Mouse (Mus musculus): ENCODE results near the gene Rhbdl3. TPM values are rescaled to one million over a fixed set of nuclear protein-coding genes. Genes with fewer than 3 reads are reported as not detected.

Gene Rhbdl3
- total and polyA plus RNA-seq, 3 experiments, result 6.8 to 11.1 (median 9.4) TPM

DNA sequence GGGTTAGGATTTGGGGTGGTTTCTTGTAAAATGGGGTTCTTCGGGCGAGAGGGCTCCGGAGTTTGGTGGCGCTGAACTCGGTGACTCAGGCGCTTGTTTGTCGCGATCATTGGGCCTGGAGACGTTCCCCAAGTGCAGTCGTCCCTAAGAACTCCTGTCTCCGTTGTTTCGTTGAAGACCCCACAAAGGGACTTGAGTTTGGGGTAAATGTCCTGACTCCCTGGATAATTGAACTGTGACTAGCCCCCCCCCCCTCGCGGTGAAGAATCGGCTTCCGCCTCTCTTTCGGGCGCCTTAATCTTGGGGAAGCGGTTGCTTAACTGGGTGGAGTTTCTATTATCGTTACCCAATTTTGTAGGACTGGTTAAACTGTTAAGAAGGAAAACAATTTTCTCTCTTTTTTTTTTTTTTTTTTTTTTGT lies 82.9 kb downstream of the Rhbdl3 start:
- H3K27me3 ChIP-seq (ENCODE audit: control insufficient read depth, insufficient read depth, low read length), result no peaks in the 10 kb centered on the region
- 0% methylated on average over 20 of the region's 20 CpGs for WGBS
- H3K36me3 ChIP-seq (ENCODE audit: control insufficient read depth, insufficient read depth, low read length), result peaks cover 29% of the 10 kb centered on the region
- peak overlapping the region; percentile 89 for H3K4me3 ChIP-seq
- TF ChIP-seq CTCF (IDR thresholded peaks at IDR 0.05) (no peak), EP300 (IDR thresholded peaks at IDR 0.05; ENCODE audit: insufficient read depth, low read depth, low read length) (no peak), POLR2A (IDR thresholded peaks at IDR 0.05; ENCODE audit: insufficient read depth, low read depth, low read length) (no peak)
- peak overlapping the region; percentile 96 for H3K27ac ChIP-seq
- DNase-seq, result no peak
- H3K79me2 ChIP-seq (replicated peaks; ENCODE audit: control insufficient read depth, insufficient read depth, low read length), result no peaks in the 10 kb centered on the region
- peak overlapping the region; percentile 85 for H3K9ac ChIP-seq (ENCODE audit: low read depth, low read length)
- H3K4me1 ChIP-seq (ENCODE audit: control insufficient read depth, insufficient read depth, low read length), result peaks cover 4% of the 10 kb centered on the region
- intact Hi-C loops (cut with DNase I), result no loop called here

DNA sequence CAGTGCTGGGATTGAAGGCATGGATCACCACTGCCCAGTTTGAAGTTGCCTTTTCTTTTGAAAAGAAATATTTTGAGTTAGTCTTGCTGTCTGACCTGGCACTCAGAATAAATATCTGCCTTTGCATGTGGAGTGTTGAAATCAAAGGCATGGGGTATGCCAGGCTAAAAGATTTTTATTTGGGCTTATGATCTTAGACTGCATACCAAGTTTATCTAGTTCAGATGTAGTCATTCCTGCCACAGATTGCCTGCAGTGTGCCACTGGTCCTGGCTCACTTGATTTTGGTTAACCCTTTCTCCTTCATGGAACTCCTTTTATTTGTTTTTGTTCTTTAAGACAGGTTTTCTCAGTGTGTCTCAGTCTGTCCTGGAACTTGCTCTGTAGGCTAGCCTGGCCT lies 83.7 kb downstream of the Rhbdl3 start:
- H3K4me1 ChIP-seq (ENCODE audit: control insufficient read depth, insufficient read depth, low read length), result peaks cover 4% of the 10 kb centered on the region
- no peak for TF ChIP-seq POLR2A (IDR thresholded peaks at IDR 0.05; ENCODE audit: insufficient read depth, low read depth, low read length)
- TF ChIP-seq EP300 (IDR thresholded peaks at IDR 0.05; ENCODE audit: insufficient read depth, low read depth, low read length), result no peak
- TF ChIP-seq CTCF (IDR thresholded peaks at IDR 0.05), result no peak
- peaks cover 34% of the 10 kb centered on the region for H3K36me3 ChIP-seq (ENCODE audit: control insufficient read depth, insufficient read depth, low read length)
- DNase-seq, result no peak
- peak overlapping the region; percentile 89 for H3K4me3 ChIP-seq
- H3K27me3 ChIP-seq (ENCODE audit: control insufficient read depth, insufficient read depth, low read length), result no peaks in the 10 kb centered on the region
- H3K9ac ChIP-seq (ENCODE audit: low read depth, low read length), result 0 out of 2 replicates have a peak overlapping the region, but pooled peaks have one; percentile 25
- H3K79me2 ChIP-seq (replicated peaks; ENCODE audit: control insufficient read depth, insufficient read depth, low read length), result 0 out of 2 replicates have a peak, but pooled peaks cover 1% of the 10 kb centered on the region
- no peak overlapping the region; the same call in 1 of the 2 replicates for H3K27ac ChIP-seq
- intact Hi-C loops (cut with DNase I), result no loop called here

DNA sequence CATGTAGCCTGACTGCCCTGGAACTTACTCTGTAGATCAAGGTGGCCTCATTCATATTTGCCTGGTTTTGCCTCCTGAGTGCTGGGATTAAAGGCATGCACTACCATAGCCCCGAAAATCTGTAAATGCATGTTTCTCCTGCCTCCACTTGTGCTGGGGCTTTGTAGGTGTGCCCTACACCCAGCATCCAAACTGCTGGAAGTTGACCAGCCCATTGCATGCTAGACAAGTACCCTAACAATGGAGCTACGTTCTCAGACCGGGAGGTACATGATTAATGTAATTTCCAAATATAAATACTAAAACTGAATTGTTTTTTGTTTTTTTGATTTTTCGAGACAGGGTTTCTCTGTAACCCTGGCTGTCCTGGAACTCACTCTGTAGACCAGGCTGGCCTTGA lies 84.3 kb downstream of the Rhbdl3 start:
- TF ChIP-seq EP300 (IDR thresholded peaks at IDR 0.05; ENCODE audit: insufficient read depth, low read depth, low read length) (no peak), POLR2A (IDR thresholded peaks at IDR 0.05; ENCODE audit: insufficient read depth, low read depth, low read length) (no peak), CTCF (IDR thresholded peaks at IDR 0.05) (no peak)
- intact Hi-C loops (cut with DNase I), result no loop called here
- 0 out of 2 replicates have a peak, but pooled peaks cover 1% of the 10 kb centered on the region for H3K79me2 ChIP-seq (replicated peaks; ENCODE audit: control insufficient read depth, insufficient read depth, low read length)
- H3K27me3 ChIP-seq (ENCODE audit: control insufficient read depth, insufficient read depth, low read length), result no peaks in the 10 kb centered on the region
- 11% methylated on average over 4 of the region's 4 CpGs for WGBS
- H3K36me3 ChIP-seq (ENCODE audit: control insufficient read depth, insufficient read depth, low read length), result peaks cover 37% of the 10 kb centered on the region
- H3K9ac ChIP-seq (ENCODE audit: low read depth, low read length), result no peak overlapping the region
- H3K4me1 ChIP-seq (ENCODE audit: control insufficient read depth, insufficient read depth, low read length), result peaks cover 4% of the 10 kb centered on the region
- peak overlapping the region; percentile 89 for H3K4me3 ChIP-seq
- no peak for DNase-seq
- H3K27ac ChIP-seq, result no peak overlapping the region

GRCm38 (mm10) chr11:80386790-80387189 lies 86.1 kb downstream of the Rhbdl3 start:
- TF ChIP-seq CTCF (IDR thresholded peaks at IDR 0.05) (no peak), EP300 (IDR thresholded peaks at IDR 0.05; ENCODE audit: insufficient read depth, low read depth, low read length) (no peak), POLR2A (IDR thresholded peaks at IDR 0.05; ENCODE audit: insufficient read depth, low read depth, low read length) (no peak)
- 22% methylated on average over 2 of the region's 2 CpGs for WGBS
- peaks cover 1% of the 10 kb centered on the region; the same call in 1 of the 2 replicates for H3K79me2 ChIP-seq (replicated peaks; ENCODE audit: control insufficient read depth, insufficient read depth, low read length)
- H3K36me3 ChIP-seq (ENCODE audit: control insufficient read depth, insufficient read depth, low read length), result peaks cover 44% of the 10 kb centered on the region
- no peaks in the 10 kb centered on the region for H3K27me3 ChIP-seq (ENCODE audit: control insufficient read depth, insufficient read depth, low read length)
- peaks cover 4% of the 10 kb centered on the region for H3K4me1 ChIP-seq (ENCODE audit: control insufficient read depth, insufficient read depth, low read length)
- no peak for DNase-seq
- H3K9ac ChIP-seq (ENCODE audit: low read depth, low read length), result no peak overlapping the region
- no peak overlapping the region for H3K27ac ChIP-seq
- H3K4me3 ChIP-seq, result no peak overlapping the region
- intact Hi-C loops (cut with DNase I), result no loop called here

DNA sequence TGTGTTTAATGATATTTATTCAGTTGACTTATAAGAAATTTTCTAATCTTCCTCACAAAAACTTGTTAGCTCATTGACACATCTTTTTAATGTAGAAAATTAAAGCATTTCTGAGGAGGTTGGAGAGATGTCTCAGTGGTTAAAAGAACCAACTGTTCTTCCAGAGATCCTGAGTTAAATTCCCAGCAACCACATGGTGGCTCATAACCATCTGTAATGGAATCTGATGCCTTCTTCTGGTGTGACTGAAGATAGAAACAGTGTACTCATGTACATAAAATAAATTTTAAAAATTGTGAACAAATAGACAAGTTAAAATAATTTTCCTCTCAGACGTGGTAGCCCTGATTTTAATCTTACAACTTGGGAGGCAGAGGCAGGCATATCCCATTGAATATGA lies 89.2 kb downstream of the Rhbdl3 start:
- no peak for TF ChIP-seq POLR2A (IDR thresholded peaks at IDR 0.05; ENCODE audit: insufficient read depth, low read depth, low read length)
- TF ChIP-seq CTCF (IDR thresholded peaks at IDR 0.05), result no peak
- no peak for TF ChIP-seq EP300 (IDR thresholded peaks at IDR 0.05; ENCODE audit: insufficient read depth, low read depth, low read length)
- H3K4me1 ChIP-seq (ENCODE audit: control insufficient read depth, insufficient read depth, low read length), result peaks cover 4% of the 10 kb centered on the region
- H3K9ac ChIP-seq (ENCODE audit: low read depth, low read length), result no peak overlapping the region
- no peak overlapping the region for H3K4me3 ChIP-seq
- intact Hi-C loops (cut with DNase I), result no loop called here
- H3K79me2 ChIP-seq (replicated peaks; ENCODE audit: control insufficient read depth, insufficient read depth, low read length), result peaks cover 1% of the 10 kb centered on the region; the same call in 1 of the 2 replicates
- DNase-seq, result no peak
- no peak overlapping the region for H3K27ac ChIP-seq
- 83% methylated on average over 1 of the region's 1 CpGs for WGBS
- peaks cover 53% of the 10 kb centered on the region for H3K36me3 ChIP-seq (ENCODE audit: control insufficient read depth, insufficient read depth, low read length)
- H3K27me3 ChIP-seq (ENCODE audit: control insufficient read depth, insufficient read depth, low read length), result no peaks in the 10 kb centered on the region

DNA sequence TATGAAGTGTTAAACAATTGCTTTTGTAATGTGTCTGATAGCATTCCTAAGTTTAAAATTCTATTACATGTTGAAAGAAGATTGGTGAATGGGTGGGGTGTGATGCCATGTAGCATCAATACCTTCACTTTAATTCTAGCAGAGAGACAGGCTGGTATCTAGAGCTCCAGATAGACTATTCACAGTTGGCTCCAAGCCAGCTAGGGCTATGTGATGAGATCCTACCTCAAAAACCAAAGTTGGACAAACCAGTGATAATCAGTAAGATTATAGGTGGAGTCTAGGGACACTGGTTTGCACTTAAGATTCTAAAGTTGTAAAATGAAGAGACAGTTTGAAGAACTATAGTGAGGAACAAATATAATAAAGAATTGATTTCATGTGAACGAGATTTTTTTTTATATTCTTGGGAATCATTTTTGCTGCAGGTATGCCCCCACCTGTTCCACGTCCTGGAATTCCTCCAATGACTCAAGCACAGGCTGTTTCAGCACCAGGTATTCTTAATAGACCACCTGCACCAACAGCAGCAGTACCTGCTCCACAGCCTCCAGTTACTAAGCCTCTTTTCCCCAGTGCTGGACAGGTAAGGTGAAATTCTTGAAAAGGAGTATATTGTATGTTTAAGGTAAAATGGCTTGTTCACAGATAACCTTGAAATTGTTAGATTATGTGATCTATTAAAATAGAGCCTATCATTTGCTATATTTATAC lies 90.9 kb downstream of the Rhbdl3 start:
- H3K36me3 ChIP-seq (ENCODE audit: control insufficient read depth, insufficient read depth, low read length), result peaks cover 47% of the 10 kb centered on the region
- WGBS, result 87% methylated on average over 2 of the region's 2 CpGs

More for the DNA sequence above, 90.9 kb downstream of the Rhbdl3 start:
- DNase-seq, result no peak
- TF ChIP-seq POLR2A (IDR thresholded peaks at IDR 0.05; ENCODE audit: insufficient read depth, low read depth, low read length) (no peak), CTCF (IDR thresholded peaks at IDR 0.05) (no peak), EP300 (IDR thresholded peaks at IDR 0.05; ENCODE audit: insufficient read depth, low read depth, low read length) (no peak)
- H3K9ac ChIP-seq (ENCODE audit: low read depth, low read length), result no peak overlapping the region
- H3K4me1 ChIP-seq (ENCODE audit: control insufficient read depth, insufficient read depth, low read length), result no peaks in the 10 kb centered on the region; the same call in none of the 2 replicates
- H3K79me2 ChIP-seq (replicated peaks; ENCODE audit: control insufficient read depth, insufficient read depth, low read length), result peaks cover 1% of the 10 kb centered on the region; the same call in 1 of the 2 replicates
- H3K4me3 ChIP-seq, result no peak overlapping the region
- no peaks in the 10 kb centered on the region for H3K27me3 ChIP-seq (ENCODE audit: control insufficient read depth, insufficient read depth, low read length)
- intact Hi-C loops (cut with DNase I), result loop anchor here (2.0 kb wide), 1 partner anchor 15 kb away; no protein-coding TSS in a partner anchor
- no peak overlapping the region for H3K27ac ChIP-seq
